Mouse (Mus musculus): ENCODE data around the gene Lrfn5. TPM values are rescaled to one million over a fixed set of nuclear protein-coding genes. Genes with fewer than 3 reads are reported as not detected.

Gene Lrfn5
- polyA plus RNA-seq (2014; fragmentation: Illumina TruSeq; extraction: RNeasy Lipid Tissue Mini Kit (QIAGEN cat#74804); ENCODE audit: low read depth, low replicate concordance) = not detected

DNA sequence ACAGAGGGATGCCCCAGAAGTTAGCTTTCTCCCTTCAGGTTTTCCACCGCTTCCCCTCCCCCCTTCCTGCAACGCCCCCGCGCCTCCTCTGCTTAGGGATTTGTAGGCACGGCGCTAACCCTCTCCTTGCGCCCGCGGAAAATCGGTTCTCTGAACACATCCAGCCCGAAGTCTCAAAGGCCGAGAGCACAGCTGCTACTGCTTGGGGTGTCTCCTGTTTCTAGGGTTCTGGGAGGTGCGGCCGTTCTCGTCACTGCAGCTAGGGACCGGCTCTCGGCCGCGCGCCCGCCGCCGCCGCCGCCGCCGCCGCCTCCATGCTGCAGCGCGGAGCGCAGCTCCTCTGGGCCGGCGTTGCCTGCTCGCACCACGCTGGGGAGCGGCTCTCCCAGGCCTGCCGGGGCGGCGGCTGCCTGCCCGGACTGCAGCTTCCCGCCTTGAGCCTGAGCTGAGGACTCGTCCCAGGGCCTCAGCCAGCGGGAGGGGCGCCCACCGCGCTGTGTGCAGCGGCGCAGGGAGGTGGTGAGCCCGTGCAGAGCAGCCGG lies at the start of gene Lrfn5:
Lrfn5 (plus strand) TSS at position 322 of the 542 bp plus-strand sequence.

Measured in heart, adult 10 weeks (tissue).